Mouse (Mus musculus) forebrain, postnatal 0 days (tissue): ENCODE data around the gene Trpv4. TPM values are rescaled to one million over a fixed set of nuclear protein-coding genes. Genes with fewer than 3 reads are reported as not detected.

ENCODE experiments used
- ATAC-seq: fragments of 200-750 bp; cut with Nextera tagmentation; 2 replicates; pipeline ENCODE4 v1.8.0; 2017; ENCODE audit warnings: mild to moderate bottlenecking, moderate library complexity
- DNase-seq: peaks from one replicate; pipeline ENCODE4 v3.0.0-alpha.2; 2015
- H3K27ac ChIP-seq: fragments of 300-500 bp; sonication (generic); 2 replicates; pipeline ENCODE4 v1.5.1; 2014; ENCODE audit warnings: low read depth, mild to moderate bottlenecking, antibody characterized with exemption, low read length, moderate library complexity, mixed read lengths
- H3K27me3 ChIP-seq: fragments of 300-500 bp; sonication (generic); 2 replicates; pipeline ENCODE4 v1.6.1; 2014; ENCODE audit warnings: mild to moderate bottlenecking, low read length, mixed read lengths; ENCODE audit not compliant: insufficient read depth
- H3K36me3 ChIP-seq: fragments of 300-500 bp; sonication (generic); 2 replicates; pipeline ENCODE4 v1.6.1; 2014; ENCODE audit warnings: mild to moderate bottlenecking, moderate library complexity; ENCODE audit not compliant: insufficient read depth
- H3K4me1 ChIP-seq: fragments of 300-500 bp; sonication (generic); 2 replicates; pipeline ENCODE4 v1.6.1; 2014; ENCODE audit warnings: antibody characterized with exemption; ENCODE audit not compliant: insufficient read depth
- H3K4me2 ChIP-seq: fragments of 300-500 bp; sonication (generic); 2 replicates; pipeline ENCODE4 v1.6.1; 2014; ENCODE audit warnings: low read depth, mild to moderate bottlenecking, moderate library complexity
- H3K4me3 ChIP-seq: fragments of 300-500 bp; sonication (generic); 2 replicates; pipeline ENCODE4 v1.5.1; 2014; ENCODE audit warnings: low read depth, low read length, mixed read lengths
- H3K9ac ChIP-seq: fragments of 300-500 bp; sonication (generic); 2 replicates; pipeline ENCODE4 v1.6.1; 2014; ENCODE audit warnings: mild to moderate bottlenecking
- H3K9me3 ChIP-seq: fragments of 300-500 bp; sonication (generic); 2 replicates; pipeline ENCODE4 v1.6.1; 2016; ENCODE audit warnings: low read length
- CTCF ChIP-seq: sonication (generic); IDR thresholded peaks from 2 replicates; pipeline ENCODE4 v1.5.1; 2016; ENCODE audit warnings: antibody characterized with exemption, control low read depth, low read depth
- WGBS: fragments of 180-500 bp; shearing (Covaris S2); extraction: QIAGEN DNeasy Blood & Tissue Kit; methylation state at CpG from one replicate; pipeline ENCODE4 v1.1.7; 2014; 5-methylcytosine and 5-hydroxymethylcytosine counted together
- polyA plus RNA-seq: library from polyadenylated mRNA; unstranded; fragments of >200 nt; fragmentation: Nextera tagmentation; extraction: Ambion mirVana; gene quantifications from 2 replicates; pipeline ENCODE4 v1.2.1, GENCODE M21; 2015
- total RNA-seq: library from RNA; depleted of rRNA; stranded (reverse); fragments of >200 nt; gene quantifications from 2 replicates; pipeline ENCODE4 v1.2.3, GENCODE M21; 2014

Trpv4 gene
- total and polyA plus RNA-seq, 2 experiments from 2014 or later, result 0.81 to 2.4 TPM

GRCm38 (mm10) chr5:114591151-114591561 lies 67.1 kb downstream of the Trpv4 start:
- H3K27ac ChIP-seq, result no peak overlapping the region

GRCm38 (mm10) chr5:114590043-114590913 lies 67.9 kb downstream of the Trpv4 start:
- H3K27me3 ChIP-seq, result peaks cover 22% of the 10 kb centered on the region
- H3K9me3 ChIP-seq, result no peaks in the 10 kb centered on the region
- no peak overlapping the region for H3K4me3 ChIP-seq
- no peak for TF ChIP-seq CTCF
- DNase-seq (no peak), ATAC-seq (no peak)
- 86% methylated on average over 17 of the region's 17 CpGs for WGBS
- H3K27ac ChIP-seq, result no peak overlapping the region
- peaks cover 8% of the 10 kb centered on the region for H3K4me1 ChIP-seq
- H3K36me3 ChIP-seq, result no peaks in the 10 kb centered on the region
- H3K4me2 ChIP-seq, result no peak overlapping the region
- no peak overlapping the region for H3K9ac ChIP-seq

More at GRCm38 (mm10) chr5:114591151-114591561, 67.1 kb downstream of the Trpv4 start:
- no peak overlapping the region for H3K4me2 ChIP-seq
- WGBS, result 36% methylated on average over 15 of the region's 15 CpGs
- H3K36me3 ChIP-seq, result no peaks in the 10 kb centered on the region
- ATAC-seq, result no peak
- H3K27me3 ChIP-seq, result peaks cover 17% of the 10 kb centered on the region
- H3K4me3 ChIP-seq, result no peak overlapping the region
- no peak for DNase-seq
- TF ChIP-seq CTCF, result no peak
- H3K9ac ChIP-seq, result no peak overlapping the region
- peaks cover 8% of the 10 kb centered on the region for H3K4me1 ChIP-seq
- no peaks in the 10 kb centered on the region for H3K9me3 ChIP-seq

GRCm38 (mm10) chr5:114589454-114589853 lies 68.8 kb downstream of the Trpv4 start:
- 25% methylated on average over 2 of the region's 2 CpGs for WGBS
- Histone ChIP-seq H3K27ac (no peak overlapping the region), H3K4me2 (no peak overlapping the region), H3K9me3 (no peaks in the 10 kb centered on the region), H3K9ac (no peak overlapping the region), H3K4me3 (no peak overlapping the region), H3K4me1 (peaks cover 8% of the 10 kb centered on the region), H3K27me3 (peaks cover 21% of the 10 kb centered on the region), H3K36me3 (no peaks in the 10 kb centered on the region)
- DNase-seq (no peak), ATAC-seq (no peak)
- no peak for TF ChIP-seq CTCF

- no peak overlapping the region for H3K9ac ChIP-seq
- TF ChIP-seq CTCF, result no peak
- H3K36me3 ChIP-seq, result no peaks in the 10 kb centered on the region
- H3K27me3 ChIP-seq, result peaks cover 18% of the 10 kb centered on the region
- H3K4me3 ChIP-seq, result no peak overlapping the region
- no peaks in the 10 kb centered on the region for H3K9me3 ChIP-seq
- no peak overlapping the region for H3K27ac ChIP-seq
- WGBS, result 18% methylated on average over 6 of the region's 6 CpGs
- H3K4me2 ChIP-seq, result no peak overlapping the region
- H3K4me1 ChIP-seq, result peaks cover 8% of the 10 kb centered on the region
- DNase-seq, result no peak
- ATAC-seq, result no peak
These were observed 69.2 kb downstream of the Trpv4 start for GRCm38 (mm10) chr5:114589026-114589425.

GRCm38 (mm10) chr5:114588416-114588815 lies 69.8 kb downstream of the Trpv4 start:
- no peak for ATAC-seq
- Histone ChIP-seq H3K4me2 (no peak overlapping the region), H3K9ac (no peak overlapping the region), H3K36me3 (no peaks in the 10 kb centered on the region), H3K9me3 (no peaks in the 10 kb centered on the region), H3K4me1 (peaks cover 3% of the 10 kb centered on the region; the same call in 1 of the 2 replicates), H3K27me3 (peaks cover 19% of the 10 kb centered on the region), H3K27ac (no peak overlapping the region), H3K4me3 (no peak overlapping the region)
- WGBS, result 57% methylated on average over 10 of the region's 10 CpGs
- no peak for DNase-seq
- TF ChIP-seq CTCF, result no peak

GRCm38 (mm10) chr5:114587908-114588307 lies 70.3 kb downstream of the Trpv4 start:
- WGBS, result 48% methylated on average over 9 of the region's 9 CpGs
- no peaks in the 10 kb centered on the region for H3K36me3 ChIP-seq
- no peak overlapping the region for H3K4me2 ChIP-seq
- H3K9ac ChIP-seq, result no peak overlapping the region
- H3K9me3 ChIP-seq, result no peaks in the 10 kb centered on the region
- no peak for ATAC-seq
- no peak for DNase-seq
- no peak overlapping the region for H3K4me3 ChIP-seq
- no peaks in the 10 kb centered on the region; the same call in 1 of the 2 replicates for H3K4me1 ChIP-seq
- peaks cover 23% of the 10 kb centered on the region for H3K27me3 ChIP-seq
- H3K27ac ChIP-seq, result no peak overlapping the region
- no peak for TF ChIP-seq CTCF

GRCm38 (mm10) chr5:114585682-114586081 lies 72.5 kb downstream of the Trpv4 start:
- ATAC-seq (no peak), DNase-seq (no peak)
- Histone ChIP-seq H3K9me3 (no peaks in the 10 kb centered on the region), H3K9ac (no peak overlapping the region), H3K36me3 (no peaks in the 10 kb centered on the region), H3K4me3 (no peak overlapping the region), H3K27me3 (peaks cover 23% of the 10 kb centered on the region), H3K27ac (no peak overlapping the region), H3K4me1 (no peaks in the 10 kb centered on the region), H3K4me2 (no peak overlapping the region)
- no peak for TF ChIP-seq CTCF
- 14% methylated on average over 5 of the region's 5 CpGs for WGBS
